Mouse (Mus musculus) cortical plate, adult 2 months (tissue): ENCODE measurements at regions not wholly inside any gene's neighbourhood (a gene's known extent, or its start where the extent isn't known, plus 50 kb on each side); places are given as distances from the start of the nearest gene placed in this dataset.

ENCODE experiments used
- CTCF ChIP-seq: fragments of 200-500 bp; IDR thresholded peaks from 2 replicates; pipeline ENCODE4 v1.5.1; 2011; ENCODE audit warnings: mild to moderate bottlenecking, control low read depth, low read length; ENCODE audit not compliant: insufficient read depth; ENCODE audit errors: extremely low read depth
- POLR2A ChIP-seq: fragments of 200-500 bp; IDR thresholded peaks from 2 replicates; pipeline ENCODE4 v1.6.1; 2011; ENCODE audit warnings: mild to moderate bottlenecking, low read length, control low read depth; ENCODE audit not compliant: insufficient read depth; ENCODE audit errors: extremely low read depth

DNA sequence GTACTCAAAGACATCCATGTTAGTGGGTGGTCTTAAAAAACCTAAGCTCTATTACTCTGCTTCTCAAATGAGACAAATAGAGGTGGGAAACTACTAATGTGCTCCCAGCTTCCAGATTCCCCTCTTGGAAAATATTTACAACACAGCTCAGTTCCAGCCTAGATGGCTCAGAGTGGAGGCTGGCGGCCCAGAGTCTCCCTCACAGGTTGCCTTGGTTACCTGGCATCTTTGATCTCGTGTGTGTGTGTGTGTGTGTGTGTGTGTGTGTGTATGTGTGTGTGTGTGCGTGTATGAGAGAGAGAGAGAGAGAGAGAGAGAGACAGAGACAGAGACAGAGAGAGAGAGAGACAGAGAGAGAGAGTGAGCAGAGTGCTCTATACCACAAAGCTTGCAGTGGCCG is 82.2 kb downstream of the E030025P04Rik start:
- TF ChIP-seq POLR2A (no peak), CTCF (no peak)
